Mouse (Mus musculus): ENCODE results near the gene Efl1. TPM values are rescaled to one million over a fixed set of nuclear protein-coding genes. Genes with fewer than 3 reads are reported as not detected.
"Not testable (repeated sequence)": the region's sequence is repeated elsewhere in the genome, so short reads cannot be mapped to it uniquely, and the experiment has no call there.

The Efl1 gene
- total RNA-seq, 2 experiments from 2014 or later: 18.4 to 20.7 TPM

GRCm38 (mm10) chr7:82723151-82723871 is 74.9 kb downstream of the Efl1 start:
- TF ChIP-seq CTCF (conservative IDR thresholded peaks at IDR 0.05): no peak
- Histone ChIP-seq H3K27ac (no peak overlapping the region), H3K4me3 (no peak overlapping the region)
- DNase-seq (ENCODE audit: low spot score in 2 of 2): no peak

GRCm38 (mm10) chr7:82724491-82724890 is 76.1 kb downstream of the Efl1 start:
- Histone ChIP-seq H3K27ac (no peak overlapping the region), H3K4me3 (no peak overlapping the region)
- DNase-seq (ENCODE audit: low spot score in 2 of 2): no peak
- no peak for TF ChIP-seq CTCF (conservative IDR thresholded peaks at IDR 0.05)

GRCm38 (mm10) chr7:82725006-82725636 is 76.7 kb downstream of the Efl1 start:
- H3K27ac ChIP-seq: no peak overlapping the region
- no peak for DNase-seq (ENCODE audit: low spot score in 2 of 2)
- no peak overlapping the region for H3K4me3 ChIP-seq
- TF ChIP-seq CTCF (conservative IDR thresholded peaks at IDR 0.05): no peak

- DNase-seq (ENCODE audit: low spot score in 2 of 2): no peak
- no peak overlapping the region for H3K4me3 ChIP-seq
- TF ChIP-seq CTCF (conservative IDR thresholded peaks at IDR 0.05): no peak
- H3K27ac ChIP-seq: no peak overlapping the region
Observed at GRCm38 (mm10) chr7:82725741-82726450, 77.5 kb downstream of the Efl1 start.

GRCm38 (mm10) chr7:82727066-82727465 is 78.7 kb downstream of the Efl1 start:
- no peak for TF ChIP-seq CTCF (conservative IDR thresholded peaks at IDR 0.05)
- Histone ChIP-seq H3K27ac (no peak overlapping the region), H3K4me3 (no peak overlapping the region)
- DNase-seq (ENCODE audit: low spot score in 2 of 2): no peak

GRCm38 (mm10) chr7:82729009-82729408 is 80.6 kb downstream of the Efl1 start:
- not testable (repeated sequence) for DNase-seq (ENCODE audit: low spot score in 2 of 2); H3K4me3 ChIP-seq; H3K27ac ChIP-seq

GRCm38 (mm10) chr7:82733118-82733517 is 84.7 kb downstream of the Efl1 start:
- no peak for DNase-seq (ENCODE audit: low spot score in 2 of 2)
- no peak overlapping the region for H3K27ac ChIP-seq
- no peak for TF ChIP-seq CTCF (conservative IDR thresholded peaks at IDR 0.05)
- H3K4me3 ChIP-seq: no peak overlapping the region

- H3K4me3 ChIP-seq: no peak overlapping the region
- no peak for TF ChIP-seq CTCF (conservative IDR thresholded peaks at IDR 0.05)
- no peak overlapping the region for H3K27ac ChIP-seq
- no peak for DNase-seq (ENCODE audit: low spot score in 2 of 2)
Observed at GRCm38 (mm10) chr7:82733995-82734394, 85.6 kb downstream of the Efl1 start.

GRCm38 (mm10) chr7:82734748-82735600 is 86.6 kb downstream of the Efl1 start:
- no peak for DNase-seq (ENCODE audit: low spot score in 2 of 2)
- no peak overlapping the region for H3K27ac ChIP-seq
- TF ChIP-seq CTCF (conservative IDR thresholded peaks at IDR 0.05): no peak
- H3K4me3 ChIP-seq: no peak overlapping the region

GRCm38 (mm10) chr7:82743116-82743765 is 94.8 kb downstream of the Efl1 start:
- DNase-seq (ENCODE audit: low spot score in 2 of 2): peak; percentile 21 to 22
- H3K4me3 ChIP-seq: 0 out of 2 replicates have a peak overlapping the region, but pooled peaks have one; percentile 22
- no peak for TF ChIP-seq CTCF (conservative IDR thresholded peaks at IDR 0.05)
- peak overlapping the region; percentile 5; the same call in 1 of the 2 replicates for H3K27ac ChIP-seq

GRCm38 (mm10) chr7:82744167-82744715 is 95.8 kb downstream of the Efl1 start:
- H3K27ac ChIP-seq: no peak overlapping the region
- TF ChIP-seq CTCF (conservative IDR thresholded peaks at IDR 0.05): no peak
- DNase-seq (ENCODE audit: low spot score in 2 of 2): no peak
- no peak overlapping the region for H3K4me3 ChIP-seq

GRCm38 (mm10) chr7:82748812-82749211 is 100.4 kb downstream of the Efl1 start:
- no peak for DNase-seq (ENCODE audit: low spot score in 2 of 2)
- H3K4me3 ChIP-seq: no peak overlapping the region
- no peak for TF ChIP-seq CTCF (conservative IDR thresholded peaks at IDR 0.05)
- H3K27ac ChIP-seq: no peak overlapping the region
